Mouse (Mus musculus) kidney, adult 18-20 months (tissue): Measurements from ENCODE around the gene Olfr119.
"Not testable (repeated sequence)": the region's sequence is repeated elsewhere in the genome, so short reads cannot be mapped to it uniquely, and the experiment has no call there.

Experiments
- DNase-seq: peaks from one replicate; pipeline ENCODE4 v3.0.0; 2021

The Olfr119 gene

GRCm38 (mm10) chr17:37696264-37696663 lies at the start of gene Olfr119:
Gene Olfr119 (plus strand): TSS chr17:37696564.
- not testable (repeated sequence) for DNase-seq

- DNase-seq = no peak
Observed at GRCm38 (mm10) chr17:37663682-37664081, 32.7 kb upstream of the Olfr119 start, which contains the start of gene Olfr117. Gene Olfr117 (minus strand): TSS chr17:37663782.

- DNase-seq = no peak
Observed at GRCm38 (mm10) chr17:37666688-37667087, 29.7 kb upstream of the Olfr119 start, which contains the start of gene Olfr118. Gene Olfr118 (plus strand): TSS chr17:37666988.

GRCm38 (mm10) chr17:37721508-37721907 lies 25.1 kb downstream of the Olfr119 start, which contains the start of gene Olfr120:
Gene Olfr120 (plus strand): TSS chr17:37721808.
- no peak for DNase-seq

- no peak for DNase-seq
Observed at GRCm38 (mm10) chr17:37738070-37738469, 41.7 kb downstream of the Olfr119 start.
